Mouse (Mus musculus) limb, embryonic 14.5 days (tissue): ENCODE data around the gene Klhl24. TPM values are rescaled to one million over a fixed set of nuclear protein-coding genes. Genes with fewer than 3 reads are reported as not detected.
"Not testable (repeated sequence)": the region's sequence is repeated elsewhere in the genome, so short reads cannot be mapped to it uniquely, and the experiment has no call there.

Experiments
- ATAC-seq: fragments of 200-750 bp; cut with Nextera tagmentation; 2 replicates; pipeline ENCODE4 v1.8.0; 2017; ENCODE audit warnings: low read depth, moderate number of reproducible peaks, moderate TSS enrichment; ENCODE audit not compliant: low FRiP score
- DNase-seq: peaks from one replicate; pipeline ENCODE4 v3.0.0-alpha.2; 2015; ENCODE audit warnings: low spot score
- H3K27ac ChIP-seq: fragments of 300-500 bp; sonication (generic); replicated peaks from 2 replicates; pipeline ENCODE4 v1.5.1; 2014; ENCODE audit warnings: low read depth, mild to moderate bottlenecking, low read length, moderate library complexity, mixed read lengths
- H3K27me3 ChIP-seq: fragments of 300-500 bp; sonication (generic); 2 replicates; pipeline ENCODE4 v1.6.1; 2014; ENCODE audit warnings: low read length, mixed read lengths; ENCODE audit not compliant: control insufficient read depth, insufficient read depth
- H3K36me3 ChIP-seq: fragments of 300-500 bp; sonication (generic); 2 replicates; pipeline ENCODE4 v1.6.1; 2014; ENCODE audit warnings: mild to moderate bottlenecking, low read length, moderate library complexity, mixed read lengths; ENCODE audit not compliant: control insufficient read depth, insufficient read depth
- H3K4me1 ChIP-seq: fragments of 300-500 bp; sonication (generic); 2 replicates; pipeline ENCODE4 v1.6.1; 2014; ENCODE audit warnings: antibody characterized with exemption, low read length, mixed read lengths; ENCODE audit not compliant: control insufficient read depth, insufficient read depth
- H3K4me2 ChIP-seq: fragments of 300-500 bp; sonication (generic); replicated peaks from 2 replicates; pipeline ENCODE4 v1.6.1; 2014; ENCODE audit warnings: low read depth, mild to moderate bottlenecking, low read length, moderate library complexity; ENCODE audit not compliant: severe bottlenecking
- H3K4me3 ChIP-seq: fragments of 300-500 bp; sonication (generic); replicated peaks from 2 replicates; pipeline ENCODE4 v1.5.1; 2014; ENCODE audit warnings: low read length
- H3K9ac ChIP-seq: fragments of 300-500 bp; sonication (generic); 2 replicates; pipeline ENCODE4 v1.6.1; 2014; ENCODE audit warnings: mild to moderate bottlenecking, low read depth, low read length, moderate library complexity; ENCODE audit not compliant: severe bottlenecking
- H3K9me3 ChIP-seq: fragments of 300-500 bp; sonication (generic); 2 replicates; pipeline ENCODE4 v1.6.1; 2016; ENCODE audit warnings: low read length; ENCODE audit not compliant: control insufficient read depth
- POLR2A ChIP-seq: fragments of 200-500 bp; IDR thresholded peaks from 2 replicates; pipeline ENCODE4 v1.8.0; 2012; ENCODE audit warnings: inconsistent platforms, mild to moderate bottlenecking, moderate library complexity, borderline replicate concordance; ENCODE audit not compliant: insufficient read depth, insufficient read length; ENCODE audit errors: extremely low read depth
- WGBS: fragments of 180-500 bp; shearing (Covaris S2); extraction: QIAGEN DNeasy Blood & Tissue Kit; methylation state at CpG from one replicate; pipeline ENCODE4 v1.1.7; 2014; 5-methylcytosine and 5-hydroxymethylcytosine counted together
- polyA plus RNA-seq, 2 experiments: library from polyadenylated mRNA; depleted of rRNA in 1 of 2; stranded (reverse) in 1 of 2; unstranded in 1 of 2; fragments of >200 nt; fragmentation: Nextera tagmentation in 1 of 2; extraction: Ambion mirVana in 1 of 2; gene quantifications; 2 replicates each; pipeline versions ENCODE4 v1.2.1 to v1.2.3; 2012 to 2014

The Klhl24 gene
- polyA plus RNA-seq, 2 experiments = 14.9 to 26.6 TPM

- no peak overlapping the region for H3K4me3 ChIP-seq
- H3K4me1 ChIP-seq = no peaks in the 10 kb centered on the region
- no peak overlapping the region for H3K27ac ChIP-seq
- no peaks in the 10 kb centered on the region for H3K27me3 ChIP-seq
- WGBS = 85% methylated on average over 2 of the region's 2 CpGs
- DNase-seq (no peak), ATAC-seq (no peak)
- no peak for TF ChIP-seq POLR2A
- peaks cover 60% of the 10 kb centered on the region for H3K36me3 ChIP-seq
- H3K9me3 ChIP-seq = no peaks in the 10 kb centered on the region
- H3K4me2 ChIP-seq = no peak overlapping the region
- H3K9ac ChIP-seq = no peak overlapping the region
Measured at GRCm38 (mm10) chr16:20112649-20113048, 15.3 kb downstream of the Klhl24 start.

GRCm38 (mm10) chr16:20116069-20116468 is 18.7 kb downstream of the Klhl24 start:
- TF ChIP-seq POLR2A = no peak
- 87% methylated on average over 4 of the region's 4 CpGs for WGBS
- no peak for DNase-seq
- Histone ChIP-seq H3K27ac (no peak overlapping the region), H3K27me3 (no peaks in the 10 kb centered on the region), H3K4me2 (no peak overlapping the region), H3K9ac (no peak overlapping the region), H3K4me1 (no peaks in the 10 kb centered on the region), H3K36me3 (peaks cover 62% of the 10 kb centered on the region), H3K4me3 (no peak overlapping the region), H3K9me3 (no peaks in the 10 kb centered on the region)
- ATAC-seq = no peak

- not testable (repeated sequence) for ATAC-seq, H3K4me3 ChIP-seq, H3K4me2 ChIP-seq, H3K9ac ChIP-seq, DNase-seq, H3K27me3 ChIP-seq, H3K27ac ChIP-seq, H3K9me3 ChIP-seq, H3K4me1 ChIP-seq
- 60% methylated on average over 10 of the region's 10 CpGs for WGBS
- peaks cover 40% of the 10 kb centered on the region for H3K36me3 ChIP-seq
Measured at GRCm38 (mm10) chr16:20126319-20126883, 29.1 kb downstream of the Klhl24 start.

- Histone ChIP-seq H3K4me2 (no peak overlapping the region), H3K36me3 (peaks cover 15% of the 10 kb centered on the region; the same call in 1 of the 2 replicates), H3K4me3 (no peak overlapping the region), H3K9me3 (no peaks in the 10 kb centered on the region), H3K27ac (no peak overlapping the region), H3K27me3 (no peaks in the 10 kb centered on the region), H3K9ac (no peak overlapping the region), H3K4me1 (no peaks in the 10 kb centered on the region)
- no peak for TF ChIP-seq POLR2A
- no peak for DNase-seq
- 54% methylated on average over 2 of the region's 2 CpGs for WGBS
- ATAC-seq = no peak
Measured at GRCm38 (mm10) chr16:20130397-20130796, 33.1 kb downstream of the Klhl24 start.

- peak within 1 kb of the TSS; percentile 94 for H3K9ac ChIP-seq
- H3K4me2 ChIP-seq = peak within 1 kb of the TSS; percentile 78
- ATAC-seq = peak; percentile 96
- peaks cover 3% of the 10 kb centered on the region for H3K36me3 ChIP-seq
- TF ChIP-seq POLR2A = peak; percentile 86
- peaks cover 14% of the 10 kb centered on the region for H3K4me1 ChIP-seq
- peak; percentile 74 for DNase-seq
- H3K27me3 ChIP-seq = no peaks in the 10 kb centered on the region
- under 1% methylated on average over 59 of the region's 92 CpGs for WGBS
- peak within 1 kb of the TSS; percentile 74 for H3K4me3 ChIP-seq
- no peaks in the 10 kb centered on the region for H3K9me3 ChIP-seq
- peak within 1 kb of the TSS; percentile 93 for H3K27ac ChIP-seq
Measured at GRCm38 (mm10) chr16:20140772-20141531, 43.6 kb downstream of the Klhl24 start, which contains the start of gene Yeats2. Gene Yeats2, plus strand, starts transcription at chr16:20141063.
